Mouse (Mus musculus) kidney, adult 2 months (tissue): ENCODE measurements around the gene Ltc4s. TPM values are rescaled to one million over a fixed set of nuclear protein-coding genes. Genes with fewer than 3 reads are reported as not detected.
A peak's percentile ranks its signal among the peaks of the same experiment; 100 is the strongest.

ENCODE experiments used
- DNase-seq: peaks from one replicate; pipeline ENCODE4 v3.0.0; 2021
- H3K27ac ChIP-seq: fragments of 200-500 bp; 2 replicates; pipeline ENCODE4 v1.5.1; 2012; ENCODE audit warnings: low read depth, low read length, control low read depth, inconsistent platforms; ENCODE audit not compliant: insufficient read depth
- H3K27me3 ChIP-seq: fragments of 200-500 bp; replicated peaks from 2 replicates; pipeline ENCODE4 v1.6.1; 2012; ENCODE audit warnings: mild to moderate bottlenecking, moderate library complexity, low read length, inconsistent platforms; ENCODE audit not compliant: control insufficient read depth, insufficient read depth
- H3K36me3 ChIP-seq: fragments of 200-500 bp; 2 replicates; pipeline ENCODE4 v1.6.1; 2012; ENCODE audit warnings: mild to moderate bottlenecking, moderate library complexity, low read length, inconsistent platforms; ENCODE audit not compliant: control insufficient read depth, insufficient read depth
- H3K4me1 ChIP-seq: fragments of 200-500 bp; 2 replicates; pipeline ENCODE4 v1.6.1; 2011; ENCODE audit warnings: low read length; ENCODE audit not compliant: control insufficient read depth, insufficient read depth
- H3K4me3 ChIP-seq: fragments of 200-500 bp; 2 replicates; pipeline ENCODE4 v1.5.1; 2011; ENCODE audit warnings: mild to moderate bottlenecking, low read depth, low read length, control low read depth; ENCODE audit not compliant: insufficient read depth
- CTCF ChIP-seq: fragments of 200-500 bp; conservative IDR thresholded peaks from 2 replicates; pipeline ENCODE4 v1.5.1; 2011; ENCODE audit warnings: low read depth, mild to moderate bottlenecking, control low read depth, low read length, moderate library complexity, mixed read lengths; ENCODE audit not compliant: insufficient read depth, insufficient read length
- POLR2A ChIP-seq: fragments of 200-500 bp; IDR thresholded peaks from one replicate; pipeline ENCODE4 v1.6.1; 2011; ENCODE audit warnings: low read depth, low read length, control low read depth
- WGBS: fragments of 180-500 bp; shearing (Covaris S2); methylation state at CpG from one replicate; pipeline ENCODE4 v1.1.7; 2018; 5-methylcytosine and 5-hydroxymethylcytosine counted together
- polyA plus RNA-seq: library from polyadenylated mRNA; depleted of rRNA; stranded (reverse); fragments of >200 nt; gene quantifications from 2 replicates; pipeline ENCODE4 v1.2.3, GENCODE M21; 2012

The Ltc4s gene
- polyA plus RNA-seq, 1 experiment, result 33.8 TPM

- Histone ChIP-seq H3K36me3 (no peaks in the 10 kb centered on the region), H3K4me1 (peaks cover 3% of the 10 kb centered on the region; the same call in 1 of the 2 replicates), H3K27me3 (no peaks in the 10 kb centered on the region), H3K27ac (no peak overlapping the region), H3K4me3 (no peak overlapping the region)
- WGBS, result 62% methylated on average over 5 of the region's 5 CpGs
- TF ChIP-seq POLR2A, result no peak
- no peak for TF ChIP-seq CTCF
- DNase-seq, result no peak
Observed at GRCm38 (mm10) chr11:50275568-50276151, 37.2 kb upstream of the Ltc4s start.

GRCm38 (mm10) chr11:50275077-50275476 lies 36.7 kb upstream of the Ltc4s start:
- Histone ChIP-seq H3K27me3 (no peaks in the 10 kb centered on the region), H3K27ac (no peak overlapping the region), H3K4me3 (no peak overlapping the region), H3K4me1 (peaks cover 3% of the 10 kb centered on the region; the same call in 1 of the 2 replicates), H3K36me3 (no peaks in the 10 kb centered on the region)
- DNase-seq, result no peak
- TF ChIP-seq POLR2A, result no peak
- TF ChIP-seq CTCF, result no peak
- 80% methylated on average over 2 of the region's 2 CpGs for WGBS

GRCm38 (mm10) chr11:50272819-50273218 lies 34.4 kb upstream of the Ltc4s start:
- 85% methylated on average over 2 of the region's 2 CpGs for whole genome bisulfite sequencing
- no peak for DNase-seq
- peaks cover 4% of the 10 kb centered on the region; the same call in 1 of the 2 replicates for H3K4me1 ChIP-seq
- no peaks in the 10 kb centered on the region for H3K27me3 ChIP-seq
- H3K36me3 ChIP-seq, result no peaks in the 10 kb centered on the region
- no peak overlapping the region for H3K27ac ChIP-seq
- no peak overlapping the region for H3K4me3 ChIP-seq
- no peak for TF ChIP-seq CTCF
- TF ChIP-seq POLR2A, result no peak

- peaks cover 16% of the 10 kb centered on the region; the same call in 1 of the 2 replicates for H3K4me1 ChIP-seq
- H3K27ac ChIP-seq, result no peak overlapping the region
- no peaks in the 10 kb centered on the region for H3K27me3 ChIP-seq
- no peak for DNase-seq
- H3K36me3 ChIP-seq, result no peaks in the 10 kb centered on the region
- TF ChIP-seq POLR2A (no peak), CTCF (no peak)
- 100% methylated on average over 1 of the region's 1 CpGs for WGBS
- no peak overlapping the region for H3K4me3 ChIP-seq
Observed at GRCm38 (mm10) chr11:50269885-50270284, 31.5 kb upstream of the Ltc4s start.

- H3K27me3 ChIP-seq, result no peaks in the 10 kb centered on the region
- H3K36me3 ChIP-seq, result no peaks in the 10 kb centered on the region
- peaks cover 16% of the 10 kb centered on the region; the same call in 1 of the 2 replicates for H3K4me1 ChIP-seq
- no peak for TF ChIP-seq POLR2A
- peak; percentile 57 for TF ChIP-seq CTCF
- H3K4me3 ChIP-seq, result no peak overlapping the region
- DNase-seq, result peak; percentile 29
- WGBS, result 77% methylated on average over 2 of the region's 2 CpGs
- no peak overlapping the region for H3K27ac ChIP-seq
Observed at GRCm38 (mm10) chr11:50269163-50269562, 30.7 kb upstream of the Ltc4s start.

- no peaks in the 10 kb centered on the region for H3K36me3 ChIP-seq
- no peak for DNase-seq
- TF ChIP-seq CTCF (no peak), POLR2A (no peak)
- no peak overlapping the region for H3K4me3 ChIP-seq
- 91% methylated on average over 3 of the region's 3 CpGs for WGBS
- 0 out of 2 replicates have a peak overlapping the region, but pooled peaks have one; percentile 16 for H3K27ac ChIP-seq
- peaks cover 16% of the 10 kb centered on the region; the same call in 1 of the 2 replicates for H3K4me1 ChIP-seq
- no peaks in the 10 kb centered on the region for H3K27me3 ChIP-seq
Observed at GRCm38 (mm10) chr11:50266997-50267396, 28.6 kb upstream of the Ltc4s start.

- DNase-seq, result peak; percentile 93
- WGBS, result 44% methylated on average over 8 of the region's 8 CpGs
- H3K4me3 ChIP-seq, result no peak overlapping the region
- no peaks in the 10 kb centered on the region for H3K36me3 ChIP-seq
- peaks cover 16% of the 10 kb centered on the region; the same call in 1 of the 2 replicates for H3K4me1 ChIP-seq
- peak overlapping the region; percentile 69 for H3K27ac ChIP-seq
- TF ChIP-seq POLR2A (no peak), CTCF (no peak)
- no peaks in the 10 kb centered on the region for H3K27me3 ChIP-seq
Observed at GRCm38 (mm10) chr11:50265931-50266330, 27.5 kb upstream of the Ltc4s start.
